Mouse (Mus musculus) Patski (cell line): ENCODE measurements around the gene Kcnc1. TPM values are rescaled to one million over a fixed set of nuclear protein-coding genes. Genes with fewer than 3 reads are reported as not detected.

ENCODE experiments used
- ATAC-seq: fragments of 100-300 bp; one replicate; pipeline ENCODE4 v1.8.0; 2021
- CTCF ChIA-PET: fragments of 350-600 bp; sonication (Branson Sonifier 250); formaldehyde crosslinking; loops from one replicate; lab custom pipeline; 2022; ENCODE audit warnings: inconsistent platforms; lab: Charles Lee
- POLR2A ChIA-PET: fragments of 350-600 bp; sonication (Branson Sonifier 250); formaldehyde crosslinking; loops from one replicate; lab custom pipeline; 2022; ENCODE audit warnings: antibody characterized with exemption, inconsistent platforms; lab: Charles Lee
- DNase-seq: peaks from one replicate; pipeline ENCODE4 v3.0.0-alpha.2; 2011; ENCODE audit warnings: low read depth, low spot score
- H3K27me3 ChIP-seq: fragments of 371-371 bp; one replicate; pipeline ENCODE4 v1.5.1; 2021
- CTCF ChIP-seq: fragments of 100-300 bp; IDR thresholded peaks from one replicate; pipeline ENCODE4 v1.5.1; 2021
- in situ Hi-C: fragments of 300-500 bp; cut with MboI; formaldehyde crosslinking; loops from 3 replicates; pipeline ENCODE4 v1.11.1; 2018; ENCODE audit warnings: low pct_unique_long_range_greater_than_20kb, mixed read lengths
- polyA plus RNA-seq: library from polyadenylated mRNA; unstranded; gene quantifications from one replicate; pipeline ENCODE4 v1.2.3, GENCODE M21; 2021

The Kcnc1 gene
- polyA plus RNA-seq, 1 experiment from 2014 or later: 0.01 TPM

DNA sequence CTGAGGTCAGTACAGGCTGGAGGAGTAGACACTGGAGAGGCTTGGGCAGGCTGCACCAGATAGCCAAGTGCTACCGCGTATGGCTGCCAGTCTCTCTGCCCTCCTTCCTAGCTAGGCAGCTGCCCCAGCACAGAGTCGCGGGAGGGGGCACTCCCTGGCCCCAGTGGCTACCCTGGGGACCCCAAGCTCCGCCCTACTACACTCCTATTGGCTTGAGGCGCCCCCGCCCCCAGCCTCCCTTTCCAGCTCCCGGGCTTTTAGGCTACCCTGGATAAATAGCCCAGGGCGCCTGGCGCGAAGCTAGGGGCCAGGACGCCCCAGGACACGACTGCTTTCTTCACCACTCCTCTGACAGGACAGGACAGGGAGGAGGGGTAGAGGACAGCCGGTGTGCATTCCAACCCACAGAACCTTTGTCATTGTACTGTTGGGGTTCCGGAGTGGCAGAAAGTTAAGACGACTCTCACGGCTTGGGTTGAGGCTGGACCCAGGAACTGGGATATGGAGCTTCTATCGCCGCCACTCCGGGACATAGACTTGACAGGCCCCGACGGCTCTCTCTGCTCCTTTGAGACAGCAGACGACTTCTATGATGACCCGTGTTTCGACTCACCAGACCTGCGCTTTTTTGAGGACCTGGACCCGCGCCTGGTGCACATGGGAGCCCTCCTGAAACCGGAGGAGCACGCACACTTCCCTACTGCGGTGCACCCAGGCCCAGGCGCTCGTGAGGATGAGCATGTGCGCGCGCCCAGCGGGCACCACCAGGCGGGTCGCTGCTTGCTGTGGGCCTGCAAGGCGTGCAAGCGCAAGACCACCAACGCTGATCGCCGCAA, 19.9 kb upstream of the Kcnc1 start, which contains the start of gene Myod1:
TSS of gene Myod1 (plus strand) at position 303 of the 836 bp plus-strand sequence.
- CTCF ChIA-PET: interaction anchor here (0.9 kb wide), 1 partner anchor 17 kb away, joined by 3 read pairs; no protein-coding TSS in a partner anchor
- no peak for TF ChIP-seq CTCF
- POLR2A ChIA-PET: no interaction called here
- in situ Hi-C loops: no loop called here
- no peak for DNase-seq
- H3K27me3 ChIP-seq: peaks cover 48% of the 10 kb centered on the region
- no peak for ATAC-seq

- ATAC-seq (no peak), DNase-seq (no peak)
- H3K27me3 ChIP-seq: peaks cover 48% of the 10 kb centered on the region
- ChIA-PET CTCF (no interaction called here), POLR2A (no interaction called here)
- in situ Hi-C loops: no loop called here
- TF ChIP-seq CTCF: no peak
Measured at GRCm38 (mm10) chr7:46377008-46377346, 19.3 kb upstream of the Kcnc1 start.

- in situ Hi-C loops: no loop called here
- H3K27me3 ChIP-seq: peaks cover 42% of the 10 kb centered on the region
- peak; percentile 38 for TF ChIP-seq CTCF
- DNase-seq (no peak), ATAC-seq (no peak)
- ChIA-PET POLR2A (no interaction called here), CTCF (no interaction called here)
Measured at GRCm38 (mm10) chr7:46378123-46378522, 18.2 kb upstream of the Kcnc1 start.

GRCm38 (mm10) chr7:46378983-46379382, 17.3 kb upstream of the Kcnc1 start:
- DNase-seq (no peak), ATAC-seq (no peak)
- TF ChIP-seq CTCF: peak; percentile 75
- POLR2A ChIA-PET: no interaction called here
- in situ Hi-C loops: no loop called here
- CTCF ChIA-PET: no interaction called here
- peaks cover 39% of the 10 kb centered on the region for H3K27me3 ChIP-seq

- no peak for TF ChIP-seq CTCF
- POLR2A ChIA-PET: no interaction called here
- DNase-seq (no peak), ATAC-seq (no peak)
- peaks cover 38% of the 10 kb centered on the region for H3K27me3 ChIP-seq
- in situ Hi-C loops: loop anchor here (5.0 kb wide), 1 partner anchor 98 kb away; no protein-coding TSS in a partner anchor
- CTCF ChIA-PET: no interaction called here
Measured at GRCm38 (mm10) chr7:46380625-46381024, 15.7 kb upstream of the Kcnc1 start.

DNA sequence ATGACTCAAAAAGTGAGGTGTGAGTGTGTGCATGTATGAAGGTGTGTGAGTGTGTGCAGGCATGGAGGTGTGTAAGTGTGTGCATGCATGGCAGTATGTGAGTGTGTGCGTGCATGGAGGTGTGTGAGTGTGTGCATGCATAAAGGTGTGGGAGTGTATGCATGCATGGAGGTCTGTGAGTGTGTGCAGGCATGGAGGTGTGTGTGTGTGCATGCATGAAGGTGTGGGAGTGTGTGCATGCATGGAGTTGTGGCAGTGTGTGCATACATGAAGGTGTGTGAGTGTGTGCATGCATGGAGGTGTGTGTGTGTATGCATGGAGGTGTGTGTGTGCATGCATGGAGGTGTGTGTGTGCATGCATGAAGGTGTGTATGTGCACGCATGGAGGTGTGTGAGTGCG, 8.9 kb upstream of the Kcnc1 start:
- ATAC-seq: no peak
- peaks cover 20% of the 10 kb centered on the region for H3K27me3 ChIP-seq
- ChIA-PET POLR2A (no interaction called here), CTCF (no interaction called here)
- in situ Hi-C loops: no loop called here
- DNase-seq: no peak
- TF ChIP-seq CTCF: no peak

DNA sequence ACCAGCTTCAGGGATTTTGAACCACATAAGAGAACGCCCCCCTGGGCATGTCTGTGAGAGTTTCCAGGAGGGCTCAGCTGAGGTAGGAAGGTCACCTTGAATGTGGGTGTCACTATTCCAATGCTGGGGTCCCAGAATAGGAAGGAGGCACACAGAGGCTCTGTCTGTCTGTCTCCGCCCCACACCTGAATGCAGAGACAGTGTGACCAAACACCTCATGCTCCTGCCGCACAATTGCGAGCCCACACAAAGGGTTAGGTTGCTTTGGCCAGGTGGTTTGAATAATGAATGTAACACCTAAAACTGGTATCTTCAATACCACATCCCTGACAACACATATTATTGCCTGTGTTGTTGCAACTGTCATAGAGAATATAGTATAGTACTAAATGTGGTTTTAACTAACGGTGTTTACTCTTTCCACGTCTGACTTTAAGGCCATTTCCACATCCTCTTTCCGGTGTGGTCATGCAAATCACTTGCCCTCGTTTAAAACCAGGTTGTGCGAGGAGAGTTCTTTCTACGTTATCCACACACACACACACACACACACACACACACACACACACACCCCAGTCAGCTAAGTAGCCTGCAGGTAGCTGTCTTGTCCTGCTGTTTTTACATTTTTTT, 6.7 kb upstream of the Kcnc1 start:
- DNase-seq (no peak), ATAC-seq (no peak)
- H3K27me3 ChIP-seq: peaks cover 26% of the 10 kb centered on the region
- TF ChIP-seq CTCF: no peak
- CTCF ChIA-PET: interaction anchor here (8.8 kb wide), 1 partner anchor 218 kb away, joined by 106 read pairs; no protein-coding TSS in a partner anchor
- in situ Hi-C loops: loop anchor here (5.0 to 10.0 kb wide), 2 partner anchors 175 to 218 kb away; no protein-coding TSS in a partner anchor
- POLR2A ChIA-PET: interaction anchor here (0.6 kb wide), 1 partner anchor 183 kb away, joined by 4 read pairs; no protein-coding TSS in a partner anchor

- no peak for ATAC-seq
- TF ChIP-seq CTCF: no peak
- in situ Hi-C loops: loop anchor here (5.0 to 10.0 kb wide), 2 partner anchors 175 to 217 kb away; no protein-coding TSS in a partner anchor
Measured at GRCm38 (mm10) chr7:46390226-46390625, 6.1 kb upstream of the Kcnc1 start.

GRCm38 (mm10) chr7:46391701-46392100, 4.6 kb upstream of the Kcnc1 start:
- CTCF ChIA-PET: interaction anchor here (1.0 to 8.8 kb wide), 3 partner anchors 68 to 220 kb away, joined by 3 to 106 read pairs (median 8); no protein-coding TSS in a partner anchor
- POLR2A ChIA-PET: no interaction called here

More at GRCm38 (mm10) chr7:46390226-46390625, 6.1 kb upstream of the Kcnc1 start:
- CTCF ChIA-PET: interaction anchor here (8.8 kb wide), 1 partner anchor 218 kb away, joined by 106 read pairs; no protein-coding TSS in a partner anchor
- DNase-seq: no peak
- POLR2A ChIA-PET: interaction anchor here (0.6 kb wide), 1 partner anchor 183 kb away, joined by 4 read pairs; no protein-coding TSS in a partner anchor
- H3K27me3 ChIP-seq: peaks cover 33% of the 10 kb centered on the region

DNA sequence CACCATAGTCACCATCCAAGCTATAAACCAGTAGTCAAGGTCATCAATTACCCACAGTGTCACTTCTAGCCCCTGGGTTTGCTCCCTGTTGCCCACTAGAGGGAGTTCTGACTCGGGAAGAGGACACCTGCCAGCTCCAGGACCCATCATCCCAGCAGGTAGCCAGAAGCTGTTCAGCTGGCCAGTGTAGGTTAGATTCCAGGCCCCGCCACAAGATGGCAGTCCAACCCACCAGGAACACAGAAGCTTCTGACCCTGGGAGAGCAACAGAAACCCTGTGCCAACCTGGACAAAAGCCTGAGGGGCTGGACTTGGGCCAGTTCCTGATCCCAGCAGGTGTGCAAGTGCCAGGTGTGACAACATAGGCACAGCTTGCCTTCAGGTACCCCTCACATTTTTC, 3.2 kb upstream of the Kcnc1 start:
- ATAC-seq: peak; percentile 40
- ChIA-PET POLR2A (interaction anchor here (0.8 kb wide), 1 partner anchor 213 kb away, joined by 5 read pairs; no protein-coding TSS in a partner anchor), CTCF (interaction anchor here (0.8 to 8.8 kb wide), 16 partner anchors 9 to 318 kb away, joined by 3 to 106 read pairs (median 3); partner anchors contain the start of genes Myod1 and Saal1)
- no peak for TF ChIP-seq CTCF
- peaks cover 45% of the 10 kb centered on the region for H3K27me3 ChIP-seq
- in situ Hi-C loops: loop anchor here (5.0 to 10.0 kb wide), 2 partner anchors 172 to 214 kb away; no protein-coding TSS in a partner anchor
- DNase-seq: no peak

More at GRCm38 (mm10) chr7:46391701-46392100, 4.6 kb upstream of the Kcnc1 start:
- ATAC-seq (no peak), DNase-seq (no peak)
- peaks cover 35% of the 10 kb centered on the region for H3K27me3 ChIP-seq
- TF ChIP-seq CTCF: no peak
- in situ Hi-C loops: loop anchor here (5.0 to 10.0 kb wide), 2 partner anchors 173 to 216 kb away; no protein-coding TSS in a partner anchor
